Mouse (Mus musculus) stomach, embryonic 14.5 days (tissue): ENCODE measurements around the gene Cyp2b10. TPM values are rescaled to one million over a fixed set of nuclear protein-coding genes. Genes with fewer than 3 reads are reported as not detected.

Source experiments
- ATAC-seq: fragments of 200-750 bp; cut with Nextera tagmentation; 2 replicates; pipeline ENCODE4 v1.8.0; 2017; ENCODE audit warnings: low read depth, moderate TSS enrichment; ENCODE audit not compliant: insufficient number of reproducible peaks, insufficient read depth, low FRiP score
- H3K27ac ChIP-seq: fragments of 300-500 bp; sonication (generic); 2 replicates; pipeline ENCODE4 v1.5.1; 2014; ENCODE audit warnings: mild to moderate bottlenecking, low read length, moderate library complexity, mixed read lengths
- H3K27me3 ChIP-seq: fragments of 300-500 bp; sonication (generic); 2 replicates; pipeline ENCODE4 v1.6.1; 2014; ENCODE audit warnings: low read length, control low read depth, mixed read lengths; ENCODE audit not compliant: control insufficient read depth, insufficient read depth
- H3K36me3 ChIP-seq: fragments of 300-500 bp; sonication (generic); 2 replicates; pipeline ENCODE4 v1.6.1; 2014; ENCODE audit warnings: mild to moderate bottlenecking, control low read depth, low read length, moderate library complexity, mixed read lengths; ENCODE audit not compliant: control insufficient read depth, insufficient read depth
- H3K4me1 ChIP-seq: fragments of 300-500 bp; sonication (generic); 2 replicates; pipeline ENCODE4 v1.6.1; 2014; ENCODE audit warnings: low read length, control low read depth, mixed read lengths; ENCODE audit not compliant: control insufficient read depth, insufficient read depth
- H3K4me2 ChIP-seq: fragments of 300-500 bp; sonication (generic); replicated peaks from 2 replicates; pipeline ENCODE4 v1.6.1; 2014; ENCODE audit warnings: low read depth, low read length, control low read depth
- H3K4me3 ChIP-seq: fragments of 300-500 bp; sonication (generic); 2 replicates; pipeline ENCODE4 v1.5.1; 2014; ENCODE audit warnings: low read depth, low read length, control low read depth
- H3K9ac ChIP-seq: fragments of 300-500 bp; sonication (generic); replicated peaks from 2 replicates; pipeline ENCODE4 v1.6.1; 2014; ENCODE audit warnings: low read depth, mild to moderate bottlenecking, control low read depth, low read length, moderate library complexity, mixed read lengths
- H3K9me3 ChIP-seq: fragments of 300-500 bp; sonication (generic); 2 replicates; pipeline ENCODE4 v1.6.1; 2016; ENCODE audit warnings: low read depth, low read length, control low read depth; ENCODE audit not compliant: control insufficient read depth
- WGBS: fragments of 180-500 bp; shearing (Covaris S2); extraction: QIAGEN DNeasy Blood & Tissue Kit; methylation state at CpG from one replicate; pipeline ENCODE4 v1.1.7; 2014; 5-methylcytosine and 5-hydroxymethylcytosine counted together
- polyA plus RNA-seq: library from polyadenylated mRNA; unstranded; fragments of >200 nt; fragmentation: Nextera tagmentation; extraction: Ambion mirVana; gene quantifications from 2 replicates; pipeline ENCODE4 v1.2.1, GENCODE M21; 2014

The Cyp2b10 gene
- polyA plus RNA-seq, 1 experiment from 2014 or later, result not detected

GRCm38 (mm10) chr7:25945274-25945673, 47.9 kb downstream of the Cyp2b10 start:
- Histone ChIP-seq H3K27ac (no peak overlapping the region), H3K4me3 (no peak overlapping the region), H3K4me1 (no peaks in the 10 kb centered on the region), H3K36me3 (no peaks in the 10 kb centered on the region), H3K9me3 (no peaks in the 10 kb centered on the region), H3K27me3 (no peaks in the 10 kb centered on the region), H3K9ac (no peak overlapping the region), H3K4me2 (no peak overlapping the region)
- WGBS, result 81% methylated on average over 1 of the region's 1 CpGs
- ATAC-seq, result no peak

Other genes with a start within 250 kb of the Cyp2b10 start
- gene Bckdha, start 238.6 kb upstream of the Cyp2b10 start, polyA plus RNA-seq, result 48.6 and 52.2 TPM in 2 replicates
- 72.9 and 83.0 TPM in 2 replicates for gene Exosc5, start 238.5 kb upstream of the Cyp2b10 start, polyA plus RNA-seq
- 4.2 and 5.9 TPM in 2 replicates for gene Tmem91, start 222.5 kb upstream of the Cyp2b10 start, polyA plus RNA-seq
- gene B9d2, start 216.8 kb upstream of the Cyp2b10 start, polyA plus RNA-seq, result 29.7 and 31.5 TPM in 2 replicates
- 3.6 and 3.7 TPM in 2 replicates for gene Tgfb1, start 210.6 kb upstream of the Cyp2b10 start, polyA plus RNA-seq
- gene Ccdc97, start 178.5 kb upstream of the Cyp2b10 start, polyA plus RNA-seq, result 29.4 and 30.8 TPM in 2 replicates
- gene Hnrnpul1, start 142.9 kb upstream of the Cyp2b10 start, polyA plus RNA-seq, result 77.2 and 77.8 TPM in 2 replicates
- gene Axl, start 108.9 kb upstream of the Cyp2b10 start, polyA plus RNA-seq, result 66.4 and 75.3 TPM in 2 replicates
- 32.0 and 34.1 TPM in 2 replicates for gene Cyp2s1, start 80.7 kb upstream of the Cyp2b10 start, polyA plus RNA-seq
- gene Cyp2b13, start 163.9 kb downstream of the Cyp2b10 start, polyA plus RNA-seq, result not detected in 2 replicates